Mouse (Mus musculus) thymus, postnatal 4 days (tissue): ENCODE data around the gene Rtn1.

Experiments used
- DNase-seq: peaks from one replicate; pipeline ENCODE4 v3.0.0; 2021

Rtn1 gene

DNA sequence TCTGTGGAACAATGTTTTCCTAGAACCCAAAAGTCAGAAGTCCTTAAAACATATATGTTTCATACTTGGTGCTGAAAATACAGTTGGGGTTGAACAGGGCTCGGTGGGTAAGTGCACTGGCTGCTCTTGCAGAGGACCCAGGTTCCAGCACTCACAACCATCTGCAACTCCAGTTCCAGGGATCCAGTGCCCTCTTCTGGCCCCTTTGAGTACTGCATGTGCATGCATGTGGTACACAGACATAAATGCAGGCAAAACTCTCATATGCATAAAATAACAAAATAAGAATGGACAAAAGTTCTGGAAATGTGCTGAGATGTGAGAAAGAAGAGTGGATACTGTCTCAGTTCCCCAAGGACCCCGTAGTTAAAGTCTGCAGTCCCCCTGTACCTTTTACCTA is 141.2 kb downstream of the Rtn1 start:
- DNase-seq, result peak; percentile 51

DNA sequence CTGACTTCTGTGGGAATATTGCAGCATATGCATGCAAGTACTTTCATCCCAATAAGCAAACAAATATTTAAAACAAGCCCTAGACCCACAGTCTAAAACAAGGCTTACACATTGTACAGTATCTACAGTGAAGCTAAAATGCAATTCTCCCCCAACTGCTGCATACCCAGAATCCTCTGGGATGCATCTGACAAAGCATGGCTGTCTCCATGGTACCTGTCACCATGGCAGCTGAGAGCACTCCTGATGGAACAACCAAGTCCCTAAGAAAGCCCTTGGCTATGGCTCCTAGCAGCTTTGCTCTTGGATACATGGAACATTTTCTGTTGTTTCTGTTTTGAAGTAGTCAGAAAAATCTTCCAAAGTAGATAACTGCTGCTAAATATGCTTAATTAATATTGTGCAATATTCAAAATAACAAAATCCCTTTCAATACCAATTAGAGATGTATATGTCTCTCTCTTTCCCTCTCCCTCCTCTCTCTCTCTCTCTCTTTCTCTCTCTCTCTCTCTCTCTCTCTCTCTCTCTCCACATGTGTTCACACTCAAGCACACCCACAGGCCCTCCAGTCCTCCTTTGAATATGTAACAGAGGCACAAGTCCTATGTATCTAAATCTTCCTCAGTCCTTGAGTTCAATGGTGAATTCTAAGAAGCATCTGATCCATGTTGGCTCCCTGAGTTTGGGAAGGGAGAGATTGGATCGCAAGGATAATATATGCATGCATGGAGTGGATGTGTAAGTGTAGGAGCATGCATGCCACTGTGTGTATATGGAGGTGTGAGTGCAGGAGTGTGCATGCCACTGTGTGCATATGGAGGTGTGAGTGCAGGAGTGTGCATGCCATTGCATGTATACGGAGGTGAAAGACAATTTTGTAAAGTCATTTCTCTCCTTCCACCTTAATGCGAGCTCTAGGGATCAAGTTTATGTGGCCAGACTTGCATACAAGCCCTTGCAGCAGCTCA is 143.3 kb downstream of the Rtn1 start:
- no peak for DNase-seq

DNA sequence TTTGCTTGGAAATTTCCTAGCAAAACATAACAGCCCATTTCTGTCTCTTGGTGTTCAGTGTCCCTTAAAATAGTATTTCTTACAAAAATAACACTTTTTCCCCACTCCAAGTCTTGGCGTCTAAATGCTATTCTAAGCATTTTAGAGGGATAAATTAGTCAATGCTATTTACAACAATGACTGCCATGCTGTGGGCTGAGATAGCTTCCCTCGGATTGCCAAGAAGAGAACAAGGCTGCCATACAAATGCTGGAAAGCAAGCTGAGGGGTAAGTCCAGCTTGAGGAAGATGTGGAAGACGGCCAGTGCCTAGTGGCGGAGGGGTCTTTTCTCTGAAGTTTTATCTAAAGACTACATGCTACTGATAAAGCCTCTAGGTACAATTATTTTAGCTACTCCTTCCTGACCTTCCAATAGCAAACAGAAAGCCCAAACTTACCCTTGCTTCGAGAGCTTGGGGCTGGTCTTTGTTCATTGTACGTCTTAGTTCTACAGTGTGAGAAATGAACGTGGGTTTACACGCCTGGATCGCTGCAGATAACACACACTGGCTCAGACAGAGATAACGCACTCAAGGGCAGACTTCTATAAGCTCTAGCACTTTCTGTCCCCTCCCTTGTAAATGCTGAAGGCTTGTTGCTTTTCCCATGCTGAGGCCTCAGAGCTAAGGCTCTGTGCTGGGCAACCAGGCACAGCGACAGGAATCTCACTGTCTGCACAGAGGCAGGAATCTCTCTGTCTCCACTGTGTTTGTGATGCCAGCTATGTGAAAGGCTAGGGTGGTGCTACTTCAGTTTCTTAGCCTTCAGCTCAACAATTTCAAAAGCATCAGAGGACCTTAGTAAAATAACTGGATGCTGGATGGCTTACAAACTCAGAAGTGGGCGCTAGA is 145.4 kb downstream of the Rtn1 start:
- no peak for DNase-seq

DNA sequence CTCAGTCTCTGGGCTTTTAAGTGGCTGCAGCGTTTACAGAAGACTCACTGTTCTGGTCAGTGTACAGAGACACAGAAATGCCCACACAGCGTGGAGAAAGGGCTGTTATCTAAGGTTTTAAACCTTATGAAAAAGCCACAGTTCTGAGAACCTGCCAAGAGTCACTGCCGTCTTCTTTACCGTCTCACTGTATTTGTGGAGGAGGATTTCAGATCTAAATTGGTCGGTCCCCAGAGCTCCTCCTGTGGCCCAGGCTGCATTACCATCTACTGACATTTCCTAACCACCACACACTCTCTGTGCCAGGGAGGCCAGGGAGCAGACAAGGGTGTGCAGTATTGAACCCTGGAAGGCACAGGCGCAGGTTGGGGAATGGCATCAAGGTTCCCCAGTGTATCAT is 151.9 kb downstream of the Rtn1 start:
- DNase-seq, result no peak

DNA sequence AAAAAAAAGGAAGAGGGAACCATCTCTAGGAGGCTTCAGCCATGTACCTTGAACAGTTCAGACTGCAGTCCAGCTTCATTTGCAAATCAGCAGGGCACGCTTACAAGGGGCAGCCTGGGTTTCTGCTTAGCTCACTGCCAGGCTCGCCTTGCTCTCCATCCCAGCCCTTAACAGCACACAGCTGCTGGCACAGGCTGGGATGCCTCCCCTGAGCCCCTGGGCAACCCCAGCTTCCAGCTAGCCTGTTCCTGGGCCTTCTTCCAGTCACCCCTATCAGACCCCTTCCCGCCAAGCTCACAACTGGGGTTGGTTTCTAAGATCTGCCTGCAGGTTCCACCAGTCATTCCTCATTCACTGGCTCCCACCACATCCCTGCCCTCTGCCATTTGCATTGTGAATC is 155.8 kb downstream of the Rtn1 start:
- DNase-seq, result no peak

DNA sequence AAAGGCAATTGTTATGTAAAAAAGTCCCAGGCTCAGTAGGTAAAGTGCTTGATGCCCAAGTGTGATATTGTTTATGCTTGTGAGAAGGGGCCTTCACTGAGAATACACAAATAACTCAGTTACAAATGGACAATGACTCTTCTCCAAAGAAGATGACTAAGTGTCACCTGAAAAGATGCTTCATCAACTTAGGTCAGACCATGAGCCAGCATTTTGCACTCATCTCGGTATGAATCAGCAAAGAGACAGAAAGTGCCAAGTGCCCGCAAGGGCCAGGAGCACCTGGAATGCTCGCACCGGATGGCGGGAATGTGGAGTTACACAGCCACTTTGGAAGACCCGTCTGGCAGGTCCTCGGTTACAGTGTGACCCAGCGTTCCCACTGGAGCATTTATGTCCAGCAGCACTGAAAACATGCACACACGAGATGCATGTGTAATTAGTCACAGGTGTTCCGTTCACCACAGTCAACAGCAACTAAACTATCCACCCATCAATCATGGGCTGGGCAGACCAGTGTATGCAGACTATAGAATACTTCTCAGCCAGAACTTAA is 156.9 kb downstream of the Rtn1 start:
- DNase-seq, result no peak

GRCm38 (mm10) chr12:72244951-72245350 is 163.9 kb downstream of the Rtn1 start:
- no peak for DNase-seq

GRCm38 (mm10) chr12:72242807-72243206 is 166.0 kb downstream of the Rtn1 start:
- DNase-seq, result no peak

- DNase-seq, result no peak
Observed at GRCm38 (mm10) chr12:72240506-72240905, 168.3 kb downstream of the Rtn1 start.

DNA sequence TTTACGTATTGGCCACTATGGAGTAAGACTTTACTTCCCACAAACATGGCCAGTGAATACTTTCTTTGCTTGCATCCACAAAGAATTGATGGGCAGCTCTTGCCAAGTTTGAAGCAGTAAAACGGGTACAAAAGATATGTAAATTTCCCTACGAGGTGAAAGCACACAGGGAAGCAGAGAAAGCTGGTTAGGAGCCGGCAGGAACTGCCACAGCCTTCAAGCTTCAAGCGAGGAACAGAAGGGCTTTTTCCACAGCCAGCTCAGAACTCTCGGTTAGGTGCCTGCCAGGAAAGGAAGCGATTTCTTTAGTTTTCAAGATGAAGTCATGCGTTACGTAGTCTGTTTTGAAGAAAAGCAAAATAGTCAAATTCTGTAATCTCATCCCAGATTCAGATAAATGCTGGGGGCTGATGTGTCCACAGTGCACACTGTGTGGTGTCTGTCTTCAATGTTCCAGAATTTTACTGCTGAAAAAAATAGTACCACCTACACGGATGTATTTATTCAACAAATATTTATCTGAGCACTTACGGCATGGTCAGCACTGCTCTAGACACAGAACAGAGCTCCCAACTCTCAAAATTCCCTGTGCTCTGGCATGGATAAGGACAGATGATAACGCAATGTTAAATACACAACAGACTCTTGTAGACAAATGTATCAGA is 169.5 kb downstream of the Rtn1 start:
- DNase-seq, result no peak

GRCm38 (mm10) chr12:72237251-72237650 is 171.6 kb downstream of the Rtn1 start:
- no peak for DNase-seq

DNA sequence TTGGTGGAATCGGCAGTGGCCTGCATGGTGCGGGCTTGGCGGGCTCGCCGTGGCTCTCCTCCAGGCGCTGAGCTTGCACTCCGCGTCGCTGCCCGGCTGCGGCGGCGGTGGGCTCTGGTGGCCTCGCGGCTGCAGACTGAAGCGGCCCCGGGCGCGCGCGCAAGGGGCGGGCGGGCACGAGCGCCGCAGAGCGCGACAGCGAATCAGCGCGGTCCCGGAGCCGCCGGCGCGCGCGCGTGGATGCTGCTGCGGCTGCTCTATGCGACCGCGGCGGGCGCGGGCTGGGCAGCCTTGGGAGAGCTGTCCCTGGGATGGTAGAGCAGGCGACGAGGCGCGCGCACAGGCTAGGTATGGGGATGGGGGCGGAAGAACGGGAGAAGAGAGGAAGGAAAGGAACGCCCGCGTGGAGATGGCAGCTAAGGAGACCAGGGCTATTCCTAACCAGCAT is 172.3 kb downstream of the Rtn1 start:
- DNase-seq, result peak; percentile 49

DNA sequence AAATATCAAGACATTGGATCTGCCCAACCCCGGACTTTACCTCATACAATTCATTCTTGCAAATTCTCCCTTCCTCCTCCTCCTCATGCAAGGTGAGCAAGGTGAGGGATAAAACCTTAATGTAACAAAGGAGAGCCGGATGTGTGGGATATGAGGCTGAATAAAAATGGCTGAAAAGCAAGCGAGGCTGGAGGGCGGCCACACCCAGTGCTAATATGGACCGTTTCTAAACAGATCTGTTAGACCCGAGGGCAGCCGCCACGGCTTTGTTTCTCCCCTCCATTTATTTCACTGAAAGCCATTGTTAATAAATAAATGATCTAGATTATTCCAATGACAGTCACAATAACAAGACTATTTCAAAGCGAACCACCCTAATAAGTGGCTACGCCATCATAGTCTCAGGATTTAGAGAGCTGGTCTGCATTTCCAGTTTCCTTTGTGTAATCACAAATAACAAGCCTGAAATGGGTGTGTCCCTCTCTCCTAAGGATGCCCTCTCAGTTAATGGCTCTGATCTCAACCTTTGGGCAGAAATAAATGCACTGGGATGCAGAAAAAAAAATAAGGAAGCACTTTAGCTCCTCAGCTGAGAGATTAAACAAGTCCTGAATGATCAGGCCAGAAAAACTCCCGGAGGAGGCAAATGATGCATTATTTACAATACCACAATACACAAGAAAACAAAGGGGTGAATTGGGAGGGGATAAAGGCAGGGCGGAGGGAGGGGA is 173.1 kb downstream of the Rtn1 start:
- DNase-seq, result no peak

- DNase-seq, result no peak
Observed at GRCm38 (mm10) chr12:72234966-72235365, 173.9 kb downstream of the Rtn1 start.

- no peak for DNase-seq
Observed at GRCm38 (mm10) chr12:72234151-72234550, 174.7 kb downstream of the Rtn1 start.

- no peak for DNase-seq
Observed at GRCm38 (mm10) chr12:72232826-72233790, 175.7 kb downstream of the Rtn1 start.

DNA sequence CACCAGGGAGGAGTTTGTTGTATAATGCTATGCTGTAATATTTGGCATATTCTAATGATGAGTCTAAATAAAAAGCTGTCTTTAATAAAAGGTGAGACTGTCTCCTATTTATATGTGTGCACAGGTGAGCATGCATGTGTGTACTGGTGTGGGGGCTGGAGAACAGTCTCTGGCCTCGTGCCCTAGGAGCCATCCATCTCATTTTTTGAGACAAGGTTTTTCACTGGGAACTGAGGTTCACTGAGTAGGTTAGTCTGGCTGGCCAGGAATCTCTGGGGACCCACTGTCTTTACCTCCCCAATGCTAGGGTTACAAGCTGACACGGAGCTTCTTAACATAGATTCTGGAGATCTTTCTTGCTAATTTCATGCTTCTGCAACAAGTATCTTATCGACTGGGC is 176.7 kb downstream of the Rtn1 start:
- DNase-seq, result no peak

- no peak for DNase-seq
Observed at GRCm38 (mm10) chr12:72229451-72230196, 179.2 kb downstream of the Rtn1 start.

GRCm38 (mm10) chr12:72227731-72228130 is 181.1 kb downstream of the Rtn1 start:
- no peak for DNase-seq

- no peak for DNase-seq
Observed at GRCm38 (mm10) chr12:72225371-72225770, 183.5 kb downstream of the Rtn1 start.
